Mouse (Mus musculus) small intestine, adult 2 months (tissue): ENCODE measurements around the gene Neil1. TPM values are rescaled to one million over a fixed set of nuclear protein-coding genes. Genes with fewer than 3 reads are reported as not detected.

Experiments
- H3K27ac ChIP-seq: fragments of 200-500 bp; 2 replicates; pipeline ENCODE4 v1.5.1; 2012; ENCODE audit warnings: low read depth, low read length, control low read depth, inconsistent platforms; ENCODE audit not compliant: insufficient read depth
- H3K27me3 ChIP-seq: fragments of 200-500 bp; 2 replicates; pipeline ENCODE4 v1.6.1; 2012; ENCODE audit warnings: mild to moderate bottlenecking, moderate library complexity, low read length, inconsistent platforms; ENCODE audit not compliant: control insufficient read depth, insufficient read depth
- H3K36me3 ChIP-seq: fragments of 200-500 bp; 2 replicates; pipeline ENCODE4 v1.6.1; 2012; ENCODE audit warnings: mild to moderate bottlenecking, low read length, control low read depth, inconsistent platforms; ENCODE audit not compliant: control insufficient read depth, insufficient read depth
- H3K4me1 ChIP-seq: fragments of 200-500 bp; 2 replicates; pipeline ENCODE4 v1.6.1; 2012; ENCODE audit warnings: low read length, inconsistent platforms, mixed read lengths; ENCODE audit not compliant: control insufficient read depth, insufficient read depth, insufficient read length
- H3K4me3 ChIP-seq: fragments of 200-500 bp; 2 replicates; pipeline ENCODE4 v1.5.1; 2012; ENCODE audit warnings: low read depth, mild to moderate bottlenecking, control low read depth, inconsistent platforms, low read length, moderate library complexity
- CTCF ChIP-seq: fragments of 200-500 bp; IDR thresholded peaks from 2 replicates; pipeline ENCODE4 v1.5.1; 2012; ENCODE audit warnings: low read depth, mild to moderate bottlenecking, control low read depth, inconsistent platforms, low read length, moderate library complexity, mixed read lengths; ENCODE audit not compliant: insufficient replicate concordance, insufficient read length; ENCODE audit errors: extremely low read depth
- POLR2A ChIP-seq: fragments of 200-500 bp; IDR thresholded peaks from 2 replicates; pipeline ENCODE4 v1.6.1; 2012; ENCODE audit warnings: low read depth, mild to moderate bottlenecking, control low read depth, inconsistent platforms, low read length, moderate library complexity
- WGBS: fragments of 180-500 bp; shearing (Covaris S2); methylation state at CpG from one replicate; pipeline ENCODE4 v1.1.7; 2018; 5-methylcytosine and 5-hydroxymethylcytosine counted together
- polyA plus RNA-seq: library from polyadenylated mRNA; depleted of rRNA; stranded (reverse); fragments of >200 nt; gene quantifications from 2 replicates; pipeline ENCODE4 v1.2.3, GENCODE M21; 2012

Gene Neil1
- polyA plus RNA-seq, 1 experiment: 8.5 TPM

GRCm38 (mm10) chr9:57158506-57158905, 10.4 kb upstream of the Neil1 start:
- Histone ChIP-seq H3K4me3 (no peak overlapping the region), H3K27me3 (no peaks in the 10 kb centered on the region), H3K36me3 (peaks cover 13% of the 10 kb centered on the region; the same call in 1 of the 2 replicates), H3K27ac (no peak overlapping the region), H3K4me1 (peaks cover 10% of the 10 kb centered on the region; the same call in 1 of the 2 replicates)
- WGBS: 32% methylated on average over 11 of the region's 11 CpGs
- TF ChIP-seq POLR2A: no peak
- no peak for TF ChIP-seq CTCF

GRCm38 (mm10) chr9:57158013-57158470, 9.9 kb upstream of the Neil1 start, which contains the start of gene Commd4:
Gene Commd4 (minus strand): TSS chr9:57158331.
- no peak; the same call in 1 of the 2 replicates for TF ChIP-seq CTCF
- no peak; the same call in 1 of the 2 replicates for TF ChIP-seq POLR2A
- H3K4me3 ChIP-seq: peak within 1 kb of the TSS; percentile 82
- no peaks in the 10 kb centered on the region for H3K27me3 ChIP-seq
- 0 out of 2 replicates have a peak within 1 kb of the TSS, but pooled peaks have one; percentile 8 for H3K27ac ChIP-seq
- peaks cover 13% of the 10 kb centered on the region; the same call in 1 of the 2 replicates for H3K36me3 ChIP-seq
- WGBS: under 1% methylated on average over 24 of the region's 24 CpGs
- H3K4me1 ChIP-seq: peaks cover 10% of the 10 kb centered on the region; the same call in 1 of the 2 replicates

GRCm38 (mm10) chr9:57157499-57157898, 9.4 kb upstream of the Neil1 start:
- peak overlapping the region; percentile 82 for H3K4me3 ChIP-seq
- H3K27ac ChIP-seq: no peak overlapping the region
- no peaks in the 10 kb centered on the region for H3K27me3 ChIP-seq
- H3K4me1 ChIP-seq: peaks cover 10% of the 10 kb centered on the region; the same call in 1 of the 2 replicates
- TF ChIP-seq POLR2A (no peak), CTCF (no peak)
- WGBS: 22% methylated on average over 13 of the region's 13 CpGs
- H3K36me3 ChIP-seq: peaks cover 13% of the 10 kb centered on the region; the same call in 1 of the 2 replicates

GRCm38 (mm10) chr9:57156823-57157222, 8.7 kb upstream of the Neil1 start:
- peaks cover 10% of the 10 kb centered on the region; the same call in 1 of the 2 replicates for H3K4me1 ChIP-seq
- H3K27ac ChIP-seq: no peak overlapping the region
- no peaks in the 10 kb centered on the region for H3K27me3 ChIP-seq
- WGBS: 88% methylated on average over 8 of the region's 8 CpGs
- H3K4me3 ChIP-seq: no peak overlapping the region
- no peak for TF ChIP-seq POLR2A
- no peak for TF ChIP-seq CTCF
- H3K36me3 ChIP-seq: peaks cover 13% of the 10 kb centered on the region; the same call in 1 of the 2 replicates

GRCm38 (mm10) chr9:57156383-57156782, 8.3 kb upstream of the Neil1 start:
- WGBS: 95% methylated on average over 7 of the region's 7 CpGs
- TF ChIP-seq POLR2A (no peak), CTCF (no peak)
- Histone ChIP-seq H3K27ac (no peak overlapping the region), H3K36me3 (peaks cover 13% of the 10 kb centered on the region; the same call in 1 of the 2 replicates), H3K4me1 (peaks cover 10% of the 10 kb centered on the region; the same call in 1 of the 2 replicates), H3K4me3 (no peak overlapping the region), H3K27me3 (no peaks in the 10 kb centered on the region)

- Histone ChIP-seq H3K27me3 (no peaks in the 10 kb centered on the region), H3K4me3 (no peak overlapping the region), H3K27ac (no peak overlapping the region), H3K36me3 (peaks cover 13% of the 10 kb centered on the region; the same call in 1 of the 2 replicates), H3K4me1 (peaks cover 8% of the 10 kb centered on the region; the same call in 1 of the 2 replicates)
- TF ChIP-seq POLR2A (no peak), CTCF (no peak)
- 68% methylated on average over 6 of the region's 6 CpGs for WGBS
These were observed 4.2 kb upstream of the Neil1 start for GRCm38 (mm10) chr9:57152331-57152730.

GRCm38 (mm10) chr9:57150192-57150591, 2.1 kb upstream of the Neil1 start:
- WGBS: 88% methylated on average over 5 of the region's 5 CpGs
- Histone ChIP-seq H3K4me3 (no peak overlapping the region), H3K36me3 (peaks cover 6% of the 10 kb centered on the region; the same call in 1 of the 2 replicates), H3K27me3 (no peaks in the 10 kb centered on the region), H3K27ac (no peak overlapping the region), H3K4me1 (peaks cover 14% of the 10 kb centered on the region)
- TF ChIP-seq CTCF (no peak), POLR2A (no peak)

- Histone ChIP-seq H3K4me3 (no peak overlapping the region), H3K4me1 (peaks cover 14% of the 10 kb centered on the region), H3K27me3 (no peaks in the 10 kb centered on the region), H3K36me3 (no peaks in the 10 kb centered on the region), H3K27ac (peak overlapping the region; percentile 82)
- no peak for TF ChIP-seq CTCF
- TF ChIP-seq POLR2A: no peak
- WGBS: 64% methylated on average over 6 of the region's 6 CpGs
These were observed 916 bp upstream of the Neil1 start for GRCm38 (mm10) chr9:57149021-57149420.
